Mouse (Mus musculus): ENCODE measurements around the gene Ly6g5b. TPM values are rescaled to one million over a fixed set of nuclear protein-coding genes. Genes with fewer than 3 reads are reported as not detected.

Ly6g5b gene
- polyA plus RNA-seq (2012; rRNA removed), result 0.91 and 1.3 TPM in 2 replicates

DNA sequence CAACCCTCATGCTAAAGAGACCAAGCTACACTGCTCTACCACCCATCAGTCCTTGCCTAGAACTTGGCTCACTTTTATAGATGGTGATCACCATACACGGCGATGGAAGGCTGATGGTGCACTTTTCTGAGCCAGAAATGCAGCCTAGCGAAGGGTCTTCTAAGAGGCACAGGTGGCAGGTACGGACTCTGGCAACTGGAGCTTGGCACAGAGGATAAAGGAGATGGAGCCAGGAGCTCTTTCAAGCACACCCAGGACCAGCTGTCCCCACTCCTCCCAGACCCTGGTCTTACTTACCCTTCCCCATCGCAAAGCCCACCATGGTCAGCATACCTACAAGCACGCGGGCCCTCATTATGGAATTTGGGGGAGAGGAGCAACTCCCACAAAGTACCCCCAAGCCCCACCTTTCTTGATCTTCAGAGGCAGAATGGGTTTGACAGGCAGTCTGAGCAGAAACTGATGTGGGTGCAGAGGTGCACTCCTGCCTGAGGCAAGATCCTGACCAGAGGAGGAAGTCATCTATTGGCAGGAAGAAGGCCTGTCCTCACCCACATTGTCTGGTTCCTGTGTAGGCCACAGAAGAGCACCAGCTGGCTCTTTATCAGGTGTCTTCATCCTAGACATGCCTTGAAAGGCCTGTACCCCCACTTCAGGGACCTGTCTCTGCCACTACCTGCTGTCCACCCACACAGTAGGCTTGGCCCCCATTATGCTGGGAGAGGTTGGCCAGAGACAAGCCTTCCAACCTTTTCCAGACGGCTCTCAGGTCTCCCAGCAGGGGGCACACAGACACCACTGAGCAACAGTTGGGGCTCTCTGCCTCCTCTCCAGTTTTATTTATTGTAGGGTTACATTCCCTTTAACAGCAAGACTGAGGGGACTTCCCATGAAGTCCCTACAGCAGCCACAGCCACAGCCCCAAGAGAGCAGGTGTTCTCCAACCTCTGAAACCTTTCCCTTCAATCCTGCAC is at the start of gene Ly6g5b:
TSS of gene Ly6g5b (minus strand) at position 383 of the 974 bp plus-strand sequence.
- Histone ChIP-seq H3K4me3 (ENCODE audit: insufficient read depth, low read length) (no peak within 1 kb of the TSS), H3K4me1 (ENCODE audit: control insufficient read depth, insufficient read depth, low read length) (no peaks in the 10 kb centered on the region), H3K27ac (ENCODE audit: insufficient read depth, low read length) (no peak within 1 kb of the TSS)
- no peak for TF ChIP-seq POLR2A (IDR thresholded peaks at IDR 0.05; ENCODE audit: extremely low read depth, insufficient read depth, low read length)
- 0 out of 2 replicates have a peak, but pooled peaks have one; percentile 18 for TF ChIP-seq CTCF (IDR thresholded peaks at IDR 0.05; ENCODE audit: extremely low read depth, insufficient read depth, low read length)

DNA sequence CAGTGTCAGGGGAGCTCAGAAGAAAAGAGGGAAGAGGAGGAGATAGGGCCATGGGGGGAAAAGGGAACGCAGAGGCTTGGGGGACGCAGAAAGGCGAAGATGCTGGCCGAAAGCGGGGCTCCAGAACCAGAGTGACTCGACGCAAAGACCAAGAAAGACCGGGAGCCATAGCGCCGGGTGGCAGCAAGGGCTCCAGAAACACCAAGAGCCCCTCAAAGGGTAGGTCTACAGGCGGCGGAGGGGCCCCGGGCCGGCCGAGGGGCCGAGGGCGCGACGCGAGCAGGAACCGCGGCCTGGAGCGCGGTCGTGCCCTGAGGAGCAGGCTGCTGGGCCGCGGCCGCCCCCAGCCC is 49.0 kb upstream of the Ly6g5b start:
- Histone ChIP-seq H3K4me1 (ENCODE audit: control insufficient read depth, insufficient read depth, low read length) (peaks cover 7% of the 10 kb centered on the region), H3K27ac (ENCODE audit: insufficient read depth, low read length) (peak overlapping the region; percentile 96), H3K4me3 (ENCODE audit: insufficient read depth, low read length) (peak overlapping the region; percentile 49)
- no peak for TF ChIP-seq POLR2A (IDR thresholded peaks at IDR 0.05; ENCODE audit: extremely low read depth, insufficient read depth, low read length)
- no peak for TF ChIP-seq CTCF (IDR thresholded peaks at IDR 0.05; ENCODE audit: extremely low read depth, insufficient read depth, low read length)

DNA sequence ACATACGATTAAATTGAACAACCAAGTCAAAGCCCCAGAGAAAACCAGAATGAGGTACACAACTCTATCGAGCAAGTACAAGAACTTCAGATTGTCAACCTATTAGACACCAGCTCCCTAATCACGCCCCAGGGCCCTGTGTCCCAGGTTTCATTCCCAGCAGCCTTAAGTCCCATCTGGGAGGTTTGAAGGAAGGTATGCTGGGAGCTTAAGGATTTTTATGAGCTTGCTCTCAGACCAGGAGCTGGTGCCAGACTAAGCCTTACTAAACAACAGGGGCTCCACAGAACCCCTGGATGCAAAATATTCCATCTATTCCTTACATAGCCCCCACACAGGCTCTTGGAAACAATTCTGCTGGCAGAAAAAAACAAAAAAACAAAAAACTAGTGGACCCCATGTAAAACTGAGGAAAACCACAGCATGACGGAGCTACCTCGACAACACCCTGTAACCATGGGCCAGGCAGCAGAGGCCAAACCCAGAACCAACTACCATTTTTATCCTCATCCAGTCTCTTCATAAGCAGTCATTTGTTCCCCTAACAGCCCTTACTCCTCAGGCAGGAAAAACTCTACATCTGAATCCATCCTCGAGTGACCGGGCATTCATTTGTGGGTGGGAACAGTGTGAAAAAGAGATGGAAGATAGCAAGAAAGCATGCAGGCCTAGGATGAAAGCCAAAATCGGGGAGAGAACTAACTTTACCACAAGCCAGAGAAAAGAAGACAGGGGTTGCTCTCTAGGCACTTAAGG is 48.3 kb upstream of the Ly6g5b start:
- TF ChIP-seq POLR2A (IDR thresholded peaks at IDR 0.05; ENCODE audit: extremely low read depth, insufficient read depth, low read length) (no peak), CTCF (IDR thresholded peaks at IDR 0.05; ENCODE audit: extremely low read depth, insufficient read depth, low read length) (no peak)
- Histone ChIP-seq H3K27ac (ENCODE audit: insufficient read depth, low read length) (no peak overlapping the region; the same call in 1 of the 2 replicates), H3K4me3 (ENCODE audit: insufficient read depth, low read length) (peak overlapping the region; percentile 49)

DNA sequence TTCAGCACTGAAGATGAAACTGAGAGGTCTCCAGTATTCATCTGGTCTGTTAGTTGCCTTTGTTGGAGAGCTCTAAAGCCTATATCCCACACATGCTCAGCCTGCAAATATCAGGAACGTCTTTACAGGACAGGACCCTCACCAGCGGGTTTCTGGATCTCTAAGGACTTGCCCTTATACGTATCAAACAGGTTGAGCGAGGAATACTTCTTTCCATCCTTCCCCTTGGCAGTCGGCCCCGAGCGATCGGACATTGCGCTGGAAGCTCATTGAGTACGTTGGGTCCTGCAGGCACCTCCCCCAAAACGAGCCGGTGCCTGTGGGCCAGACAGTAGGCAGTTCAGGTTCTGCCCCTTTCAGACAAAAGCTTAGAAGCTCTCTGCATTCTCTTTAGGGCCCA is 47.5 kb upstream of the Ly6g5b start:
- Histone ChIP-seq H3K4me1 (ENCODE audit: control insufficient read depth, insufficient read depth, low read length) (peaks cover 5% of the 10 kb centered on the region), H3K4me3 (ENCODE audit: insufficient read depth, low read length) (peak overlapping the region; percentile 49), H3K27ac (ENCODE audit: insufficient read depth, low read length) (no peak overlapping the region)
- no peak for TF ChIP-seq POLR2A (IDR thresholded peaks at IDR 0.05; ENCODE audit: extremely low read depth, insufficient read depth, low read length)
- no peak for TF ChIP-seq CTCF (IDR thresholded peaks at IDR 0.05; ENCODE audit: extremely low read depth, insufficient read depth, low read length)

More for the DNA sequence above, 48.3 kb upstream of the Ly6g5b start:
- H3K4me1 ChIP-seq (ENCODE audit: control insufficient read depth, insufficient read depth, low read length), result peaks cover 6% of the 10 kb centered on the region

DNA sequence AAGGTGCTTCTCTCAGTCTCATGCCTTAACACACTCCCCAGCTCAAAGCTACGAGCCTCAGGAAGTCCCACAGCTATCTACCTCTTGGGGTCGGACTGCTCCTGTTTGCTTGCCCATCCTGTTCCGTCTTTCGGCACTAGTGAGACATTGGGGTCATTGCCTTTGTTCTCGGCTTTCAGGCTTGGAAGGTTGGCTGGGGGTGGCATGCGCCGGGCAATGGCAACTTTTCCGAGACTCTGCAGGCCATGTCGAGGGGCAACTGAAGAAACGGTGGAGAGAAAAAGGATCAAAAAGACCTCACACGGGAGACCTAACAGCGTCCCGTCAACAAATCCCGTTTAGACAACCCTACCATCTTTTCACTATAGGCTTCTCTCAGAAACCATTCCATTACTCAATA is 46.9 kb upstream of the Ly6g5b start:
- Histone ChIP-seq H3K27ac (ENCODE audit: insufficient read depth, low read length) (no peak overlapping the region), H3K4me1 (ENCODE audit: control insufficient read depth, insufficient read depth, low read length) (peaks cover 3% of the 10 kb centered on the region), H3K4me3 (ENCODE audit: insufficient read depth, low read length) (peak overlapping the region; percentile 49; the same call in 1 of the 2 replicates)
- TF ChIP-seq POLR2A (IDR thresholded peaks at IDR 0.05; ENCODE audit: extremely low read depth, insufficient read depth, low read length) (no peak), CTCF (IDR thresholded peaks at IDR 0.05; ENCODE audit: extremely low read depth, insufficient read depth, low read length) (no peak)

DNA sequence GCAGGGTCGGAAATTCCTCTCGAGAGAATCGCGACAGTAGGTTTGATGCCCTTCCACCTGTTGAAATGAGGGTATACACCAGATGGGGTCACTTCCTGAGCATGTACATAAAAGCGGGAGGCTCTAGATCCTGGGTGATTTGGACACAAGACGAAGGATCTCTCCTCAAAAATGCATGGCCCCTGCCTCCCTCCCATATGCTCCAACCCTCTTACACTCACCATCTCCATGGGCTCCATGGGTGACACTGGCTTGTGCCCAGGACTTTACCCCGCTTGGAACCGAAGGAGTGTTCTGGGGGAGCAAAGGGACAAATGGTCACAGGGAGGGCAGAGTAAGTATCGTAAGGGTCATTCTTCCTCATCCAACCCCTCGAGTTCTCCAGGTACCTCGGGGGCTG is 46.2 kb upstream of the Ly6g5b start:
- H3K27ac ChIP-seq (ENCODE audit: insufficient read depth, low read length), result no peak overlapping the region
- peaks cover 3% of the 10 kb centered on the region for H3K4me1 ChIP-seq (ENCODE audit: control insufficient read depth, insufficient read depth, low read length)
- no peak overlapping the region for H3K4me3 ChIP-seq (ENCODE audit: insufficient read depth, low read length)
- TF ChIP-seq CTCF (IDR thresholded peaks at IDR 0.05; ENCODE audit: extremely low read depth, insufficient read depth, low read length), result no peak
- TF ChIP-seq POLR2A (IDR thresholded peaks at IDR 0.05; ENCODE audit: extremely low read depth, insufficient read depth, low read length), result no peak

DNA sequence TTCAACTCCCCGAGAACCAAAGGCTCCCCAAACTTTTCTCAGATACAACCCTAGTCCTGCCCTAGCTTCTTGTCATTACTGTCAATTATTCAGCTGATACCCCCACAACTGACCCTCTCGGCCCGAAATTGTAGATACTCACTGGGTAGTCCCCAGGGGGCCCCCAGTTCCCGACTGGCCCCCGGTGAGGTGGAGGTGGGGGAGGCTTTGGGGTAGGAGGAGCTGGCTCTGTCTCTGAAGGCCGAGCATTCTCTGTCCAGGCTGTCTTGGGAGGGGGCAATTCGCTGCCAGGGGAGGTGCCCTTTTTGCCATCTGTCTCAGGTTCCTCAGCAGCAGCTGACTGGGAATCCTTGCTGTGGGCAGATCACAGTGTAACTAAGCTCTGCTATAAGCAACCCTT is 44.4 kb upstream of the Ly6g5b start:
- H3K4me1 ChIP-seq (ENCODE audit: control insufficient read depth, insufficient read depth, low read length), result peaks cover 2% of the 10 kb centered on the region; the same call in 1 of the 2 replicates
- no peak overlapping the region for H3K4me3 ChIP-seq (ENCODE audit: insufficient read depth, low read length)
- TF ChIP-seq CTCF (IDR thresholded peaks at IDR 0.05; ENCODE audit: extremely low read depth, insufficient read depth, low read length) (no peak), POLR2A (IDR thresholded peaks at IDR 0.05; ENCODE audit: extremely low read depth, insufficient read depth, low read length) (no peak)
- no peak overlapping the region for H3K27ac ChIP-seq (ENCODE audit: insufficient read depth, low read length)

DNA sequence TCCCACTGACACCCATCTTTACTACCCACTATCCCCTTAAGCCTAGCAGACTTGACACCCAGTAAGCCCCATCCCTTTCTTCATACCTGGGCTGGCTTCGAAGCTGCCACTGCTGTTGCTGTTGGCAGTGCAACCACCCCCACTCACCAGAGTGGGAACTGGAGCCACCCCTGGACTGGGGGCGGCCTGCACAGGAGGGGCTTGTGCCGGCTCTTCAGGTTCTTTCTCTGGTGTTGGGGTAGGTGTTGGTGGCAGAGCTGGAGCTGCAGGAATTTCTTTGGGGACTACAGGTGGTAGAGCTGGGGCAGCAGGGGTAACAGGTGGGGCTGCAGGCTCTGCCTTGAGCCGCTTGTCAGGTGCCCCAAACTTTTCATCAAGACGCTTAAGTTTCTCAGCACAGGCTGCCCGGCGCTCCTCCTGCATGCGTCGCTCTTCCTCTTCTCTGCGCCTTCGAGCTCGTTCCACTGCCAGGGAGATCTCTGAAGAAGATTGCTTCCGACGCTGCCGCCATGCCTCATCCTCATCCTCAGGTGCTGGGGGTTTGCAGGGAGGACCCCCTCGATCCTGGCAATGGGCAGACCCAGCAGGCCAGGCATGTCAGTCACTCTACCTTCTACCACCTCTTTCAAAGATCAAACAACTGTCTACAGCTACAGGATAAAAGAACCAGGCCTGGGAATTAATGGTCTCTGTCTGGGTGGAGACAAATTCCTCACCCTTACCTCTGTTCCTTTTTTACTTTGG is 43.8 kb upstream of the Ly6g5b start:
- Histone ChIP-seq H3K27ac (ENCODE audit: insufficient read depth, low read length) (no peak overlapping the region), H3K4me3 (ENCODE audit: insufficient read depth, low read length) (no peak overlapping the region), H3K4me1 (ENCODE audit: control insufficient read depth, insufficient read depth, low read length) (peaks cover 2% of the 10 kb centered on the region; the same call in 1 of the 2 replicates)
- TF ChIP-seq POLR2A (IDR thresholded peaks at IDR 0.05; ENCODE audit: extremely low read depth, insufficient read depth, low read length) (no peak), CTCF (IDR thresholded peaks at IDR 0.05; ENCODE audit: extremely low read depth, insufficient read depth, low read length) (no peak)

DNA sequence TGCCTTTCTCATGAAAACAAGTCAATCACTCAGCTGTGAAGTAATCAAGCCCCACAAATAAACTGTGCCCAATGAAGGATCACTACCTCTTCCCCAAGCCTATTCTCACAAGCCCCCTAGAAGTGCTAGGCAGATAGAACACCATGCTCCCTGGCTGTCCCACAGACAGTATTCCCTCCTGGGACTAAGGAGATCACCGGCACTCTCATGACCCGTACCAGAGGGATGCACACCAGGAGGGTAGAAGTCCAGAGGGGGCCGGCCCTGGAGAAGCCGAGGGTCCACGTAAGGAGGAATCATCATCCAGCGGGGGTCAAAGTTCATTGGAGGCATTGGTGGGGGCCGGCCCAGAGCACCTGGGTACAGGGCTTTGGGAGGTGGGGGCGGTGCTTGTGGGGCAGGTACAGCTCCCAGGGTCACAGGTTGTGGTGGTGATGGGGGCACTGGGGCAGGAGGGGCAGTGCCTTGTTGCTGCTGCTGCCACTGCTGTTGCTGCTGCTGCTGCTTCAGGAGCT is 42.5 kb upstream of the Ly6g5b start:
- TF ChIP-seq POLR2A (IDR thresholded peaks at IDR 0.05; ENCODE audit: extremely low read depth, insufficient read depth, low read length), result no peak
- TF ChIP-seq CTCF (IDR thresholded peaks at IDR 0.05; ENCODE audit: extremely low read depth, insufficient read depth, low read length), result no peak
- Histone ChIP-seq H3K27ac (ENCODE audit: insufficient read depth, low read length) (no peak overlapping the region), H3K4me3 (ENCODE audit: insufficient read depth, low read length) (no peak overlapping the region), H3K4me1 (ENCODE audit: control insufficient read depth, insufficient read depth, low read length) (peaks cover 2% of the 10 kb centered on the region; the same call in 1 of the 2 replicates)
